Mouse (Mus musculus): ENCODE measurements around the gene Sft2d2.

DNA sequence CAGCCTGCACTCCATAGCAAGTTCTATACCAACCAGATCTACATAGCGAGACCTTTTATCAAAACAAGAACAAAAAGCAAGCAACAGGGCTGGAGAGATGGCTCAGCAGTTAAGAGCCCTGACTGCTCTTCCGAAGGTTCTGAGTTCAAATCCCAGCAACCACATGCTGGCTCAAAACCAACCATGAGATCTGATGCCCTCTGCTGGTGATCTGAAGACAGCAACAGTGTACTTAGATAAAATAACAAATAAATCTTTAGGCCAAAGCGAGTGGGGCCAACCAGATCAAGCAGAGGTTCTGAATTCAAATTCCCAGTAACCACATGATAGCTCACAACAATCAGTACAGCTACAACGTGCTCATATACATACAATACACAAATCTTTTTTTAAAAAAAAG lies 36.5 kb upstream of the Sft2d2 start:
- TF ChIP-seq POLR2A (IDR thresholded peaks at IDR 0.05; ENCODE audit: borderline replicate concordance, low read depth, low read length) (no peak), CTCF (IDR thresholded peaks at IDR 0.05; ENCODE audit: low read depth, low read length) (peak; percentile 34; the same call in 1 of the 2 replicates)

Data from bone marrow macrophage, adult 2 months (primary cell).